Mouse (Mus musculus) stomach, embryonic 15.5 days (tissue): ENCODE measurements around the gene Nsmce1. TPM values are rescaled to one million over a fixed set of nuclear protein-coding genes. Genes with fewer than 3 reads are reported as not detected.
A peak's percentile ranks its signal among the peaks of the same experiment; 100 is the strongest.

ENCODE experiments used
- ATAC-seq: fragments of 200-750 bp; cut with Nextera tagmentation; 2 replicates; pipeline ENCODE4 v1.8.0; 2017; ENCODE audit warnings: low read depth, moderate number of reproducible peaks, moderate TSS enrichment; ENCODE audit not compliant: insufficient read depth, low FRiP score
- H3K27ac ChIP-seq: fragments of 300-500 bp; sonication (generic); 2 replicates; pipeline ENCODE4 v1.5.1; 2015; ENCODE audit warnings: mild to moderate bottlenecking, inconsistent platforms
- H3K27me3 ChIP-seq: fragments of 300-500 bp; sonication (generic); replicated peaks from 2 replicates; pipeline ENCODE4 v1.6.1; 2015; ENCODE audit warnings: inconsistent platforms
- H3K36me3 ChIP-seq: fragments of 300-500 bp; sonication (generic); 2 replicates; pipeline ENCODE4 v1.6.1; 2015; ENCODE audit warnings: inconsistent platforms
- H3K4me1 ChIP-seq: fragments of 300-500 bp; sonication (generic); 2 replicates; pipeline ENCODE4 v1.6.1; 2015; ENCODE audit warnings: inconsistent platforms
- H3K4me2 ChIP-seq: fragments of 300-500 bp; sonication (generic); 2 replicates; pipeline ENCODE4 v1.6.1; 2015; ENCODE audit warnings: mild to moderate bottlenecking, inconsistent platforms
- H3K4me3 ChIP-seq: fragments of 300-500 bp; sonication (generic); replicated peaks from 2 replicates; pipeline ENCODE4 v1.5.1; 2015; ENCODE audit warnings: inconsistent platforms
- H3K9ac ChIP-seq: fragments of 300-500 bp; sonication (generic); 2 replicates; pipeline ENCODE4 v1.6.1; 2015; ENCODE audit warnings: inconsistent platforms
- H3K9me3 ChIP-seq: fragments of 300-500 bp; sonication (generic); 2 replicates; pipeline ENCODE4 v1.6.1; 2016; ENCODE audit warnings: inconsistent platforms
- WGBS: fragments of 180-500 bp; shearing (Covaris S2); methylation state at CpG from one replicate; pipeline ENCODE4 v1.1.7; 2015; 5-methylcytosine and 5-hydroxymethylcytosine counted together
- polyA plus RNA-seq: library from polyadenylated mRNA; unstranded; fragments of >200 nt; fragmentation: Nextera tagmentation; extraction: Ambion mirVana; gene quantifications from 2 replicates; pipeline ENCODE4 v1.2.1, GENCODE M21; 2015

Nsmce1 gene
- polyA plus RNA-seq, 1 experiment from 2014 or later, result 111 TPM

GRCm38 (mm10) chr7:125511432-125511831, 20.0 kb upstream of the Nsmce1 start:
- H3K4me1 ChIP-seq, result no peaks in the 10 kb centered on the region
- no peaks in the 10 kb centered on the region for H3K9me3 ChIP-seq
- no peaks in the 10 kb centered on the region for H3K27me3 ChIP-seq
- no peak overlapping the region for H3K9ac ChIP-seq
- H3K27ac ChIP-seq, result no peak overlapping the region
- no peaks in the 10 kb centered on the region for H3K36me3 ChIP-seq
- no peak overlapping the region for H3K4me2 ChIP-seq
- no peak overlapping the region for H3K4me3 ChIP-seq
- 71% methylated on average over 5 of the region's 5 CpGs for WGBS
- no peak for ATAC-seq

GRCm38 (mm10) chr7:125507279-125507678, 15.9 kb upstream of the Nsmce1 start:
- no peak overlapping the region for H3K9ac ChIP-seq
- H3K36me3 ChIP-seq, result no peaks in the 10 kb centered on the region
- H3K4me3 ChIP-seq, result no peak overlapping the region
- ATAC-seq, result no peak
- H3K27me3 ChIP-seq, result no peaks in the 10 kb centered on the region
- WGBS, result 74% methylated on average over 2 of the region's 2 CpGs
- no peak overlapping the region for H3K27ac ChIP-seq
- H3K4me2 ChIP-seq, result no peak overlapping the region
- H3K4me1 ChIP-seq, result no peaks in the 10 kb centered on the region
- no peaks in the 10 kb centered on the region for H3K9me3 ChIP-seq

GRCm38 (mm10) chr7:125505568-125505967, 14.2 kb upstream of the Nsmce1 start:
- Histone ChIP-seq H3K9ac (no peak overlapping the region), H3K9me3 (no peaks in the 10 kb centered on the region), H3K27me3 (no peaks in the 10 kb centered on the region), H3K36me3 (no peaks in the 10 kb centered on the region), H3K4me3 (no peak overlapping the region), H3K4me2 (no peak overlapping the region), H3K4me1 (no peaks in the 10 kb centered on the region), H3K27ac (no peak overlapping the region)
- ATAC-seq, result no peak
- WGBS, result 87% methylated on average over 10 of the region's 10 CpGs

GRCm38 (mm10) chr7:125504618-125505017, 13.2 kb upstream of the Nsmce1 start:
- Histone ChIP-seq H3K9me3 (no peaks in the 10 kb centered on the region), H3K9ac (no peak overlapping the region), H3K4me2 (no peak overlapping the region), H3K27ac (no peak overlapping the region), H3K27me3 (no peaks in the 10 kb centered on the region), H3K4me1 (no peaks in the 10 kb centered on the region), H3K4me3 (no peak overlapping the region), H3K36me3 (no peaks in the 10 kb centered on the region)
- ATAC-seq, result no peak
- whole genome bisulfite sequencing, result 90% methylated on average over 5 of the region's 5 CpGs

- H3K9me3 ChIP-seq, result no peaks in the 10 kb centered on the region
- no peak for ATAC-seq
- H3K36me3 ChIP-seq, result no peaks in the 10 kb centered on the region
- no peak overlapping the region for H3K9ac ChIP-seq
- no peak overlapping the region for H3K27ac ChIP-seq
- no peak overlapping the region for H3K4me3 ChIP-seq
- no peak overlapping the region for H3K4me2 ChIP-seq
- WGBS, result 70% methylated on average over 5 of the region's 5 CpGs
- no peaks in the 10 kb centered on the region for H3K27me3 ChIP-seq
- no peaks in the 10 kb centered on the region for H3K4me1 ChIP-seq
These were observed 12.1 kb upstream of the Nsmce1 start for GRCm38 (mm10) chr7:125503374-125504092.

GRCm38 (mm10) chr7:125500879-125501278, 9.5 kb upstream of the Nsmce1 start:
- 92% methylated on average over 7 of the region's 7 CpGs for WGBS
- Histone ChIP-seq H3K27me3 (no peaks in the 10 kb centered on the region), H3K4me2 (no peak overlapping the region), H3K27ac (no peak overlapping the region), H3K9ac (no peak overlapping the region), H3K4me3 (no peak overlapping the region), H3K4me1 (no peaks in the 10 kb centered on the region), H3K36me3 (no peaks in the 10 kb centered on the region), H3K9me3 (no peaks in the 10 kb centered on the region)
- no peak for ATAC-seq

- no peaks in the 10 kb centered on the region for H3K9me3 ChIP-seq
- no peak overlapping the region for H3K4me2 ChIP-seq
- ATAC-seq, result peak; percentile 45; the same call in 1 of the 2 replicates
- H3K4me1 ChIP-seq, result no peaks in the 10 kb centered on the region
- H3K27ac ChIP-seq, result no peak overlapping the region
- no peak overlapping the region for H3K4me3 ChIP-seq
- H3K36me3 ChIP-seq, result no peaks in the 10 kb centered on the region
- 60% methylated on average over 13 of the region's 13 CpGs for WGBS
- H3K27me3 ChIP-seq, result no peaks in the 10 kb centered on the region
- no peak overlapping the region for H3K9ac ChIP-seq
These were observed 8.8 kb upstream of the Nsmce1 start for GRCm38 (mm10) chr7:125499927-125500868.

GRCm38 (mm10) chr7:125495864-125496440, 4.6 kb upstream of the Nsmce1 start:
- Histone ChIP-seq H3K27ac (no peak overlapping the region), H3K4me2 (no peak overlapping the region), H3K36me3 (no peaks in the 10 kb centered on the region), H3K4me1 (no peaks in the 10 kb centered on the region), H3K27me3 (no peaks in the 10 kb centered on the region), H3K4me3 (no peak overlapping the region), H3K9ac (no peak overlapping the region), H3K9me3 (no peaks in the 10 kb centered on the region)
- no peak for ATAC-seq
- WGBS, result 67% methylated on average over 6 of the region's 6 CpGs

- no peak for ATAC-seq
These were observed 1.2 kb upstream of the Nsmce1 start for GRCm38 (mm10) chr7:125492551-125492950.

GRCm38 (mm10) chr7:125491760-125492159, 364 bp upstream of the Nsmce1 start:
- WGBS, result 16% methylated on average over 12 of the region's 12 CpGs
- Histone ChIP-seq H3K27ac (peak overlapping the region; percentile 71), H3K27me3 (no peaks in the 10 kb centered on the region), H3K4me1 (peaks cover 6% of the 10 kb centered on the region), H3K4me2 (peak overlapping the region; percentile 53), H3K9me3 (no peaks in the 10 kb centered on the region), H3K4me3 (peak overlapping the region; percentile 64), H3K36me3 (no peaks in the 10 kb centered on the region), H3K9ac (peak overlapping the region; percentile 37; the same call in 1 of the 2 replicates)
- no peak for ATAC-seq

More at GRCm38 (mm10) chr7:125492551-125492950, 1.2 kb upstream of the Nsmce1 start:
- H3K4me1 ChIP-seq, result peaks cover 6% of the 10 kb centered on the region
- no peak overlapping the region for H3K27ac ChIP-seq
- no peak overlapping the region for H3K4me2 ChIP-seq
- H3K27me3 ChIP-seq, result no peaks in the 10 kb centered on the region
- WGBS, result 68% methylated on average over 6 of the region's 6 CpGs
- H3K4me3 ChIP-seq, result no peak overlapping the region
- H3K9ac ChIP-seq, result no peak overlapping the region
- no peaks in the 10 kb centered on the region for H3K9me3 ChIP-seq
- H3K36me3 ChIP-seq, result no peaks in the 10 kb centered on the region

- H3K27me3 ChIP-seq, result no peaks in the 10 kb centered on the region
- peaks cover 7% of the 10 kb centered on the region; the same call in 1 of the 2 replicates for H3K36me3 ChIP-seq
- 82% methylated on average over 2 of the region's 2 CpGs for WGBS
- no peaks in the 10 kb centered on the region for H3K9me3 ChIP-seq
- H3K27ac ChIP-seq, result no peak overlapping the region
- H3K9ac ChIP-seq, result no peak overlapping the region
- ATAC-seq, result no peak
- no peak overlapping the region for H3K4me3 ChIP-seq
- H3K4me1 ChIP-seq, result peaks cover 6% of the 10 kb centered on the region
- no peak overlapping the region for H3K4me2 ChIP-seq
These were observed 1.8 kb downstream of the Nsmce1 start for GRCm38 (mm10) chr7:125489636-125490035.

- H3K27me3 ChIP-seq, result no peaks in the 10 kb centered on the region
These were observed 2.7 kb downstream of the Nsmce1 start for GRCm38 (mm10) chr7:125488706-125489105.

More at GRCm38 (mm10) chr7:125488706-125489105, 2.7 kb downstream of the Nsmce1 start:
- Histone ChIP-seq H3K4me3 (no peak overlapping the region), H3K9me3 (no peaks in the 10 kb centered on the region), H3K27ac (no peak overlapping the region), H3K9ac (no peak overlapping the region), H3K4me2 (no peak overlapping the region), H3K4me1 (peaks cover 6% of the 10 kb centered on the region), H3K36me3 (peaks cover 7% of the 10 kb centered on the region; the same call in 1 of the 2 replicates)
- 78% methylated on average over 6 of the region's 6 CpGs for WGBS
- ATAC-seq, result no peak
